Mouse (Mus musculus): ENCODE measurements around the gene Col8a2.

Col8a2 gene

DNA sequence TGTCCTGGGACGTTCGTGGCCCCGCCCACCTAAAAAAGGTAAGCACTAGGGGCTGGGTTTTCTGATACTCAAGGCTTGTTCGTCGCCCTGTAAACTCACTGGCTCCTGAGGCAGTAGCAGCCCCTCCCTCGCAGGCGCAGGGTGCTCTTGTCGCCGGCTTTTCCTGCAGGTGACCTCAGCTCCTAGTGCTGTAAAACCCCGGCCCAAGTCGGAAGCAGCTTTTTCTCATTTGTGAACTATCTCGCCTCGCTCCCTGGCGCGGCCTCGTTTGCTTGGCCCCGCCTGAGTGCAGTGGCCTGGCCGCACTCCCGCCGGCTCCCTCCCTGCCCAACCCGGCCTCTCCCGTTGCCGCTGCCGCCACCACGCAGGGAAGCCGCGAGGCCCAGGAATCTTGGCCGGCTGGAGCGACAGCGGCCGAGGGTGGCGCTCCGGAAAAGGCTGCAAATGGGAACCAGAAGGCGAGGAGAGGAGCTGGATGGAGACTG, 10.1 kb downstream of the Col8a2 start:
- peak; percentile 61; the same call in 1 of the 2 replicates for ATAC-seq (ENCODE audit: insufficient number of reproducible peaks, low FRiP score, low TSS enrichment)

GRCm38 (mm10) chr4:126300916-126301583, 14.5 kb downstream of the Col8a2 start:
- no peak for ATAC-seq (ENCODE audit: insufficient number of reproducible peaks, low FRiP score, low TSS enrichment)

DNA sequence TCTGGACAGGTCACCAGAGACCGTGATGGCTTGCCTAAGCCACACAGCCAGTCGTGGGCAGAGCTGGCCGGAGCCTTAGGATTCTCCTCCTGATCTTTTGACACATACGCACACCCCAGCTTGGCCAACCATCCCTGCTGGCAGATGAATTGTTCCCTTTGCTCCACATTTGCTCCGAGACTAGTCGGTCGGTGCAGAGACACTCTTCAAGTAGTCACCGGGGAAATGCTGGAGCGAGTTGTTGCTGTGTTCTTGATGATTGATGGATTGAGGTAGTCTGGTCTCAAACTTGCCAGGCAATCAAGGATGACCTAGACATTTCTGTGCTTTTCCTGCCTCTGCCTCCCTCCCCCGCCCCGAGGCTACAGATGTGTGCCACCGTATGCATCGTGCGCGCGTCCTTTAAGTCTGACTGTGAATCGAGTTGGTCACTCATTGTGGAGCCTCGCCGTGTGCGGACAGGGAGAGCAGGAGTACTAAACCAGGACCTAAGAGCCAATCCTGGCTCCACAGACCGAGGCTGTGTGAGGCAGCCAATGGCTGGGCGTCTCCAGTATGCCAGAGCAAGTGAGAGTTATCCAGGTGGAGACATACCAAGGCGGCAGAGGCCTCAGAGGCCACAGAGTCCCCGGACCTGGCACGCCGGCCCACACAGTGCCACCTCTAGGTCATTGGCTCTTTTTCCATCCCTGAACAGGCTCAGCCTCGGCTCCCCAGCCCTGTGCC, 15.2 kb downstream of the Col8a2 start:
- peak; percentile 69 for ATAC-seq (ENCODE audit: insufficient number of reproducible peaks, low FRiP score, low TSS enrichment)

GRCm38 (mm10) chr4:126303877-126304276, 17.3 kb downstream of the Col8a2 start:
- ATAC-seq (ENCODE audit: insufficient number of reproducible peaks, low FRiP score, low TSS enrichment): no peak

DNA sequence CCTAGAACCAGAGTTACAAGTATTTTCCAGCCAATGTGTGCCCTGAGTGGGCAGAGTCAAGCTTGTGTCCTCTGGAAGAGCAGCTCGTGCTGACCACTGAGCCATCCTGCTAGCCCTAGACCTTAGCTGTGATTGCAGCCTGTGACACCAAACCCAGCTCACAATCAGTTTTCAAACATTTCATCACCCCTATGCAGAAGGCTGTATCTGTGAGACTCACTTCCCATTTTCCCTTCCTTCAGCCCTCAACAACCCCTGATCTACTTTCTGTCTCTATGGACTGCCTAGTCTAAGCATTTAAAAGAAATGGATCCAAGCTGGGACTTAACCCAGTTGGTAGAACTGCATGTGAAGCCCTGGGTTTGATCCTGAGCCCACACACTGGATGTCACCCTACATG, 18.8 kb downstream of the Col8a2 start:
- no peak for ATAC-seq (ENCODE audit: insufficient number of reproducible peaks, low FRiP score, low TSS enrichment)

DNA sequence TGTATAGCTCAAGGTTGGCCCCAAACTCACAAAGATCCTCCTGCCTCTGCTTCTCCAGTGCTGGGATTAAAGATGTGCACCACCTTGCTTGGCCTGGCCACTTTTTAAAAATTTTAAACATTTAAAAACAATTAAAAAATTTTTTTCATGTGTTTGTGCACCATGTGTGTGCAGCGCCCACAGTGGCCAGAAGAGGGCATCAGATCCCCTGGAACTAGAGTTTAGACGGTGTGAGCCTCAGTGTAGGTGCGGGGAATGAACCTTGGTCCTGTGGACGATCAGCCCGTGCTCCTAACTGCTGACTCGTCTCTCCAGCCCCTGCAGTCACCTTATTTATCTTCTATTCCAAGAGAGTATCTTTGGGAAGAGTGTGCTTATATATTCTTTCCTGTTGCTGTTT, 19.5 kb downstream of the Col8a2 start:
- no peak for ATAC-seq (ENCODE audit: insufficient number of reproducible peaks, low FRiP score, low TSS enrichment)

DNA sequence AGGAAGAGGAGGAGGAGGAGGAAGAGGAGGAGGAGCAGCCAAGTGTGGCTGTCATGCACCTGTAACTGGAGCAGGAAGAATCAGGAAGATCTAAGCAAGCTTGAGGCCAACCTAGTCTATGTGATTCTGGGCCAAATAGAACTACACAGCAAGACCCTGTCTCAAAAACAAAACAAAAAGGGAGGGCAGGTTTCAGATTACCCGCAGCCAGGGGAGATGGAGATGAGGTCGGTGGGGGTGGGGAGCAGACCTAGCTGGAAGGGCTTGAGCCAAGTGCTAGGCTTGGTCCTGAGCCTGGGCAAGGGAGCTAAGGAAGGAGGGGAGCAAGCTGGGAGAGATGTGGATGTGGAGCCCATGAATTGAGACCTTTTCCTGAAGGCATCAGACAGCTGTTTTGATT, 20.2 kb downstream of the Col8a2 start:
- ATAC-seq (ENCODE audit: insufficient number of reproducible peaks, low FRiP score, low TSS enrichment): no peak

GRCm38 (mm10) chr4:126309211-126309921, 22.8 kb downstream of the Col8a2 start:
- ATAC-seq (ENCODE audit: insufficient number of reproducible peaks, low FRiP score, low TSS enrichment): no peak

GRCm38 (mm10) chr4:126309922-126310309, 23.3 kb downstream of the Col8a2 start:
- ATAC-seq (ENCODE audit: insufficient number of reproducible peaks, low FRiP score, low TSS enrichment): peak; percentile 60; the same call in 1 of the 2 replicates

- no peak for ATAC-seq (ENCODE audit: insufficient number of reproducible peaks, low FRiP score, low TSS enrichment)
These were observed 23.8 kb downstream of the Col8a2 start for GRCm38 (mm10) chr4:126310344-126310743.

GRCm38 (mm10) chr4:126311566-126312200, 25.1 kb downstream of the Col8a2 start:
- no peak for ATAC-seq (ENCODE audit: insufficient number of reproducible peaks, low FRiP score, low TSS enrichment)

DNA sequence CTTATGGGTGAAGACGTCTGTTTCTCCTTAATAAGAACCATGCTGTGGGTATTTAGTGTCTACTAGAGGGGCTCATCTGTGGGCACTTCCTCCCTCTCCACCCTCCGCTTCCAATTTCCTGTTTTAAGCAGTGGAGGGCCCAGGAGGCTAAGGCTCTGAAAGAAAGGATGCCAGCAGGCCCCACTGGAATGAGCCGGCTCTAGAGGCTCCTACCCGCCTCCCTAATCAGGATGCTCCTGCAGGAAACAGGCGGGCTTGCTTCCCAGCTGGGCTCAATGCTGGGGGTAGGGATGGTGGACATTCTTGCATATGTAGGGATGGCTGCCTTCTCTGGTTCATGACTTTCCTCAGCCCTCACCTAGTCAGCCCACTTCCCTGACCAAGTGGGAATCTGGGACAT, 26.6 kb downstream of the Col8a2 start:
- no peak for ATAC-seq (ENCODE audit: insufficient number of reproducible peaks, low FRiP score, low TSS enrichment)

- ATAC-seq (ENCODE audit: insufficient number of reproducible peaks, low FRiP score, low TSS enrichment): no peak
These were observed 27.8 kb downstream of the Col8a2 start for GRCm38 (mm10) chr4:126314393-126314792.

GRCm38 (mm10) chr4:126315931-126316330, 29.3 kb downstream of the Col8a2 start:
- no peak for ATAC-seq (ENCODE audit: insufficient number of reproducible peaks, low FRiP score, low TSS enrichment)

GRCm38 (mm10) chr4:126316443-126317040, 29.9 kb downstream of the Col8a2 start:
- no peak for ATAC-seq (ENCODE audit: insufficient number of reproducible peaks, low FRiP score, low TSS enrichment)

GRCm38 (mm10) chr4:126319806-126320205, 33.2 kb downstream of the Col8a2 start:
- no peak for ATAC-seq (ENCODE audit: insufficient number of reproducible peaks, low FRiP score, low TSS enrichment)

DNA sequence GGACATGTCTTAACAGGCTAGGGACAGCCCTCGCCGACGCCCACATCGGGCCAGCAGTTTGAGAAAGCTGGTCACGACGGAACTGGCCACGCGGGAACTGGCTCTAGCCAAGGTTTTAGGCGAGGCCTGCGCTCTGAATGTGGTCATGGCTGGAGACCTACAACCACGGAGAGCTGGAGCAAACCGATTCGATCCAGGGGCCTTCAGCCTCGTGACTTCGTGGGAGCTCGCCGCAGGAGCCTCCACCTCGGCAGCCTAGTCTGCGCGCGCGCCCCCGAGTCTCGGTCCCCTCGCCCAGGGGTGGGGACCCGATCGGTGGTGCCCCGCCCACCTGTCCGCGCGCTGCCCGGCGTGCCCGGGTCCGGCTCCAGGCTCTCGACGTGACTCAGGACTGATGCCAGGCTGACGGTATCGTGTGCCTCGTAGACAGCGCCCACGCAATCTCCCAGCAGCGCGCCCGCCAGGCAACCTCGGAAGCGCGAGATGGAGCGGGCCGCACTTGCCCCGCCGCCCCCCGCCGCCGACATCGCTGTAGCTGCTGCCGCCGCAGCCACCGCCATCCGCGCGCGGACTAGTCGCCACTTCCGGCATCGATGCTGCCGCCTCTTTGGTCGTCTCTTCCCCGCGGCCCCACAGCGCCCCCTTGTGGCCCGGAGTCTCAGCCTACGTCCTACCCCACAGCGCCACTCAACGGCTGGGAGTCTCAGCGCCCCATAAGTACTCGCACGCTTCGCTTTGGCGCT, 34.7 kb downstream of the Col8a2 start, which contains the start of gene Adprhl2:
Gene Adprhl2 (minus strand): TSS at position 593 of the 743 bp plus-strand sequence.
- ATAC-seq (ENCODE audit: insufficient number of reproducible peaks, low FRiP score, low TSS enrichment): peak; percentile 68

DNA sequence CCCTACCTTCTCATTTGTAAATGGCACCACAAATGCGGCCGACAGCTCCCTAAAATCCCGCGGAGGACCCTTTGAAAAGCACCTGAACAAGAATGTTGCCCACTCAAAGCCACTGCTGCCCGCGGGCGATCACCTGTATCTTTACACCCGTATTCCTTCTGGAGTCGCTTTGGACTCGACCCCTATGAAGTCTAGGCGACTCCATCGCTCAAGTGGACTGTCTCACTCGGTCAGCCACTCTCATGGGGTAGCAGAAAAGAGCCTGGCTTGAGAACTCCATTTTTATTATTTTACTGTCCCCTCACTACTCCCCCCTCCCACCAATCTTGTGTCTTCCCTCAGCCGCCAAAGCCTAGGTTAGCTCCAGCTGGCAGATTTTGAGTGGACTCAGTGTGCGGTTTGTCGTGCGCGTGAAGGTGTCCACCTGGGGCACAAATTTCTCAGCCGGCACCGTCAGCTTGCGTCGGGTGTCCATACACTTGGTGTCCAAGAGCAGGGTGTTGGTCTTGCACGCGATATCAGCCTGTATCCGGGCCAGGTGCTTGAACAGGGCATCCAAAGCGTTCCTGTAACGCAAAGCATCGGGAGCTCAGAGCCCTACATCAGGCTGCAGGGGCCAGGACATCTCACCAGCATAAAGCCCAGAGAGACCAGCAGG, 35.4 kb downstream of the Col8a2 start:
- ATAC-seq (ENCODE audit: insufficient number of reproducible peaks, low FRiP score, low TSS enrichment): no peak; the same call in 1 of the 2 replicates

- no peak for ATAC-seq (ENCODE audit: insufficient number of reproducible peaks, low FRiP score, low TSS enrichment)
These were observed 36.1 kb downstream of the Col8a2 start for GRCm38 (mm10) chr4:126322646-126323045.
